Mouse (Mus musculus): ENCODE measurements around the gene Wfdc9.

Wfdc9 gene

GRCm38 (mm10) chr2:164619050-164619449, 37.3 kb downstream of the Wfdc9 start:
- DNase-seq (ENCODE audit: low spot score) = no peak

DNA sequence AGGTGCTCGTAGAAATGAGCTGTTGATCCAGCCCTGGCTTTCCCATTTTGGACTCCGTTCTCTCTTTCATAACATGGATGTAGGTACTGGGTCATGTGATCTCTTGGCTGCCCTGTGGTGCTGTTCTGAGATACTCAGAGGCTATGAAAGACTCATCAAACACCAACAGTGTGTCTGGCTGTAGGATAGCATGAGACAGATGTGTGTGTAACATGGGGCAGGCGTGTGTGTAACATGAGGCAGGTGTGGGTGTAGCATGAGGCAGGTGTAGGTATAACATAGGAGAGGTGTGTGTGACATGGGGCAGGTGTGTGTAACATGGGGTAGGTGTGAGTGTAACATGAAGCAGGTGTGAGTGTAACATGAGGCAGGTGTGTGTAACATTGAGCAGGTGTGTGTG, 41.0 kb downstream of the Wfdc9 start:
- no peak for DNase-seq (ENCODE audit: low spot score)

- DNase-seq (ENCODE audit: low spot score) = peak; percentile 36
Measured at GRCm38 (mm10) chr2:164613471-164613870, 42.9 kb downstream of the Wfdc9 start, which contains the start of the genes Wfdc6b and Wfdc8. Wfdc6b (plus strand) TSS chr2:164613522. Wfdc8 (minus strand) TSS chr2:164613626.

GRCm38 (mm10) chr2:164608781-164609180, 47.6 kb downstream of the Wfdc9 start:
- DNase-seq (ENCODE audit: low spot score) = no peak

- DNase-seq (ENCODE audit: low spot score) = no peak
Measured at GRCm38 (mm10) chr2:164604411-164604810, 52.0 kb downstream of the Wfdc9 start.

DNA sequence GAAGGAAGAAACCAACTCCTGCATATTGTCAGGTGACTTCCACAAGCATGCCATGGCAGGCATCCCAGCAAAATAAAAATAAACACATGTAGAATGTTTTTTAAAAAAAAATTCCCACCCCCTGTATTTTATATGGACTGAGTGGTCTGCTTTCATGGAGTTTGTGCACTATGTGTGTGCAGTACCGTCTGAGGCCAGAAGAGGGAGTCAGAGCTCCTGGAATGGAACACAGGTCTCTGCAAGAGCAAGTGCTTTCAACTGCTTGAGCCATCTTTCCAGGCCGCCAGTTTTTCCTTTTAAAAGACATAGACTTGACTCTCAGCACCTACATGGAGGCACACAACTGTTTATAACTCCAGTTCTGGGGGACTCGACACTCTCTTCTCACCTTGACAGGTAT, 52.9 kb downstream of the Wfdc9 start:
- no peak for DNase-seq (ENCODE audit: low spot score)

DNA sequence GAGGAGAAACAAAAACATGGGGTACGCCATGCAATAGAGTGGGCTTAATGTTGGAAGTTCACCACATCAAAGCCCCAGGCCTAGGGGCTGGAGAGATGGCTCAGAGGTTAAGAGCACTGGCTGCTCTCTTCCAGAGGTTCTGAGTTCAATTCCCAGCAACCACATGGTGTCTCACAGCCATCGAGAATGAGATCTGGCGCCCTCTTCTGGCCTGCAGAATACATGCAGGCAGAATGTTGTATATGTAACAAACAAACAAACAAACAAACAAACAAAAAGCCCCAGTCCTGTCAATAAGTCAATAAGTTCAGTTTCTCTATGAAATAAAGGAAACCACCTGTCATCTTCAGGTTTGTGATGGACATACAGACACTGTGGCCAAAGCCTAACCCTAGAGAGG, 56.2 kb downstream of the Wfdc9 start:
- DNase-seq (ENCODE audit: low spot score) = no peak
